Mouse (Mus musculus) right cerebral cortex, adult 2 months (tissue): Measurements from ENCODE around the gene Lat.
"Not testable (repeated sequence)": the region's sequence is repeated elsewhere in the genome, so short reads cannot be mapped to it uniquely, and the experiment has no call there.

ENCODE experiments used
- DNase-seq, 2 experiments: peaks; one replicate each; pipeline ENCODE4 v3.0.0; 2021 to 2022; ENCODE audit warnings: low spot score in 2 of 2

Lat gene

GRCm38 (mm10) chr7:126332691-126333090 is 36.7 kb downstream of the Lat start:
- no peak for DNase-seq

GRCm38 (mm10) chr7:126330693-126331092 is 38.7 kb downstream of the Lat start:
- DNase-seq = no peak

- no peak for DNase-seq
Measured at GRCm38 (mm10) chr7:126329907-126330645, 39.3 kb downstream of the Lat start.

GRCm38 (mm10) chr7:126328848-126329247 is 40.5 kb downstream of the Lat start:
- not testable (repeated sequence) for DNase-seq

- not testable (repeated sequence) for DNase-seq
Measured at GRCm38 (mm10) chr7:126325576-126326273, 43.6 kb downstream of the Lat start.

GRCm38 (mm10) chr7:126324791-126325190 is 44.6 kb downstream of the Lat start:
- no peak for DNase-seq

GRCm38 (mm10) chr7:126323729-126324128 is 45.6 kb downstream of the Lat start:
- DNase-seq = peak; percentile 89 to 93

- DNase-seq = no peak
Measured at GRCm38 (mm10) chr7:126314273-126314672, 55.1 kb downstream of the Lat start.
